Mouse (Mus musculus): Measurements from ENCODE around the gene Ralgapa2.

Gene Ralgapa2

DNA sequence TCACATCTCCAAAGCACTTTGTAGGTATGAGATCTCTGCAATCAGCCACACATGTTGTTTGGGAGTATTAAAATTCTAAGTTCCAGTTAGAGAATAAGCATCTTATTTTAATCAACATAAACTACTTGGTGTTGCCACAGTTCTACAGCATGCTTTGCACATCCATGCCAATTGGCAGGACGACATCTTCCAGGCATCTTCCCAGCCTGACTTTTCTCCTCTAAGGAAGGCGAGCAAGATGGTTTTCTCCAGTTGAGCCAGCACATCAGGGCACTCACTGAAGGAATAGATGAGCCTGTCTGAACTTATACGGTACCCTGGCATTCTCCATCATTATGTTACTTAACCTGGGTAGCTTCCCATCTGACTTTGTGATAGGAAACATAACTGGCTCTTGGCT, 83.4 kb downstream of the Ralgapa2 start:
- DNase-seq (ENCODE audit: low read depth, low spot score): no peak

- peak; percentile 28 for DNase-seq (ENCODE audit: low read depth, low spot score)
Measured at GRCm38 (mm10) chr2:146427380-146427779, 84.8 kb downstream of the Ralgapa2 start.

GRCm38 (mm10) chr2:146426321-146426720, 85.8 kb downstream of the Ralgapa2 start:
- DNase-seq (ENCODE audit: low read depth, low spot score): no peak

DNA sequence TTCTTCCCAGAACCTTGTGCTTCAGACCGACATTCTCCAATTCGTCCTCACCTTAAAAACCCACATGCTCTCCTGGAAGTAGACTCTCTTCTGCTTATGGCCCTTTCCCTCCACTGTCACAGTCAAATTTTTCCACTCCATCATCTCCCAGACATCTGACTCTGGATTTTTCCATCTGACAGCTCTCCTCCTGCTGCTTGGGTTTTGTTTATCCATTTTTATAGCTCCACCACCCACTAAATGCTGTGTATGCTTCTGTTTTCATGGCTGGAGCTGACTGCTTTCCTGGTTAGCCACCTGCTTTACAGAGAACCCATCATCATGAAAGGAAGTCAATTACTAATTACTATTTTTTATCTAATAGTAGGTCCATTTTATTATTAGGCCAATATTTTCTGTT, 86.9 kb downstream of the Ralgapa2 start:
- DNase-seq (ENCODE audit: low read depth, low spot score): peak; percentile 54

DNA sequence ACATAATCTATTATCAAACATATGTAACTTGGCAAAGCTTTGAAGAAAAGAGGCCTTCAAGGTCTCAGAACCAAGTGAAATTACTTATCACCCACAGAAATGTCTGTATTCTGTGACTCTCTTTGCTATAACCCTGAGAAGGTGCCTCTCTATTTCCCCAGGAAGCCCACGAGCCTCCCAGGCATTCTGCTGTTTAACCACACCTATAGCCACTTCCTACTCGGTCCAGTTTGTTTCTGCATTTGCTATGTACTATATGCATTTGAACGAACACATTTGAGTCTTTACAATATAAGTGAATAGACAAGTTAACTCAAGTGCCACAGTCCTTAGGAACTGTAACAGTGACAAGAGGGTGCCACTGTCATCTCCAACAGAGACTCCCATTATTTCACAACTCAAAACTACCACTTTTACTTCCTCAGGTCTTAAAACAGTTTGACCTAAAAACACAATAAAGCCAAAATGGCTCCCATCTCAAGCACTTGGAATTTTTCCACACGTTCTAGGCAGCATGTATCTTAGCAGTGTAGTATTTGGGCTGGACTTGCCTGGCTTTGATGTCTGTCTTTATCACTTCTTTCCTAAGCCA, 88.3 kb downstream of the Ralgapa2 start:
- DNase-seq (ENCODE audit: low read depth, low spot score): no peak

GRCm38 (mm10) chr2:146423032-146423691, 89.0 kb downstream of the Ralgapa2 start:
- DNase-seq (ENCODE audit: low read depth, low spot score): no peak

DNA sequence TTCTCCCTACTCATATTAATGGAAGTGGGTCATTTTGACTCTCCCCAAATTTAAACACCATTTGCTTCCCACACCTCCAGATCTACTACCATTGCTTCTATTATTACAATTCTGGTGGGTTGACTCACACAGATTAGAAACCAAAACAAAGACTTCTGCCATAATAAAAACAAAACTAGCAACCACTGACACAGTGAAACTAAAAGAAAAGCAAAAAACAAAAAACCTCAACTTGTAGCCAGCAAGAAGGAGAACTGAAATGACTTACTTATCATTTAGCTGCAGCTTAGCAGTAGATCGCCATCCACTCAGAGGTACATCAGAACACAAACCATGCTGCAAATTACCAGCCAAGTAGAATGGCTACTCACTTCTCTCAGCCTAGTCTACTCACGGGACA, 95.9 kb downstream of the Ralgapa2 start:
- DNase-seq (ENCODE audit: low read depth, low spot score): no peak

DNA sequence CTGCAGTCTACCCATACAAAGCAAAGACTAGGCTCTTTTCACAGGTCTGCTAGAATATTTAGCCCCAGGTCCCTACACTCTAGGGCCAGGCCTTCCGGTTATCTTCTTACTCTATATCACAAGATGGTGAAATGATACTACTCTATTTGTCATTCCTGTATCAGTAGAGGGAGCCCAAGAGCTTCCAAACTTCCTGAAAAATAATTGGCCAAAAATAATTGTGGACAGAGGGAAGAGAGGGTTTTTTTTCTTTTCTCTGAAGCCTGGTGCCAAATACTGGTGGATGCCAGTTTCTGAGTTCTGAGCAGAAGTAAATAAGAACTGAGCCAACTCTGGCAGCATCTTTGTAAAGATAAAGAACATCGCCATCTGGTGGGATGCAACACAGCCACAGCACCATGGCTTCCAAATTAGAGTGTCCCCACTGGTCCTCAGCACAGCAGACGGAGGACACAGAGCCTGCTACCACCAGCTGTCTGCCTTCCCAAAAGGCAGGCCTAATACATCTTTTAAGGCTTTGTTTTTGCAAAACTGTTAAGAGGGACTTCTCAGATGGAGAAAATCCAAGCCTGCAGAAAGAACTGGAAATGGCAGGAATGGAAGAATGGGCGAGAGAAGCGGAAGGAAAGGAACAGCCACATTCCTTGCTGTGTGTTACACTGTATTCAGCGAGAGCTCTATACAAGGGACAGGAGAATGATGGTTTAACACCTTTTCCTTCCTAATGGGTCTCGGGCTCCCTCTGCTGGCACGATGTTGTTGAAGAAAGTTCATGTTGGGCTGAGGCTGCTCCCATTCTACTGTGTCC, 97.5 kb downstream of the Ralgapa2 start:
- peak; percentile 91 for DNase-seq (ENCODE audit: low read depth, low spot score)

GRCm38 (mm10) chr2:146412733-146413132, 99.4 kb downstream of the Ralgapa2 start:
- no peak for DNase-seq (ENCODE audit: low read depth, low spot score)

- no peak for DNase-seq (ENCODE audit: low read depth, low spot score)
Measured at GRCm38 (mm10) chr2:146411904-146412303, 100.2 kb downstream of the Ralgapa2 start.

DNA sequence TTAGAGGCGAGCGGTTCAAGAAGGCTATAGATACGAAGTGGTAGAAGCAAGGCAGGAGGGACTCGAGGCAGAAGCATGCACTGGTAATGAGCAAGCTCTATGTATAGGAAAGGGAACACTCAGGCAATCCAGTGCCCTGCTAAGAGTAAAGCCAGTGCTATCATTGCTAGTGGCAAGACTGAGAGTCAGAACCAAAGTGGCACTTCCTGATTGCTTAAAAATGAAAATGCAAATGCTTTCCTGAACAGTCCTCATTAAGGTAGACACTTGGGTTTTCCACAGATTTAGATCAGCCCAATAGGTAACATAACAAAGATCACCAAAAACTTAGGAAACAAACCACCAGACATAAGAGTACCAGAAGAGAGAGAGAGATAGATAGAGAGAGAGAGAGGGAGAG, 105.1 kb downstream of the Ralgapa2 start:
- no peak for DNase-seq (ENCODE audit: low read depth, low spot score)

DNA sequence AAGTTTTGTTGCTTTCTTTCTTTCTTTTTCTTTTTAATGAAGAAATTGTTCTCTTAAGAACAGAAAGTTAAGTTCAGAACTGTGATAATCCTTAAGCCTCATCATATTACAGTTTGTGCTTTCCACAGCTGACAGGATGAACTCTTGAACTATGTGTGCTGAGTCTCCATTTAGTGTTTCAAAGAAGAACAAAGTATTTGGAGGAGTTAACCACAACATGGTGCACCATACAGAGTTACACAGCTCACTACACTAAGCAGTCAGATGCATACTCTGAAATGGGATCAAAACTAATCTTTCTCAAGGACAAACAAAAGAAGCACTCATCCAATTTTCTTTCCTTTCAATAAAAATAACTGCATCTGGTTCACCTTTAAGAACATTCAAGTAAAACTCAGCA, 110.6 kb downstream of the Ralgapa2 start:
- DNase-seq (ENCODE audit: low read depth, low spot score): no peak

DNA sequence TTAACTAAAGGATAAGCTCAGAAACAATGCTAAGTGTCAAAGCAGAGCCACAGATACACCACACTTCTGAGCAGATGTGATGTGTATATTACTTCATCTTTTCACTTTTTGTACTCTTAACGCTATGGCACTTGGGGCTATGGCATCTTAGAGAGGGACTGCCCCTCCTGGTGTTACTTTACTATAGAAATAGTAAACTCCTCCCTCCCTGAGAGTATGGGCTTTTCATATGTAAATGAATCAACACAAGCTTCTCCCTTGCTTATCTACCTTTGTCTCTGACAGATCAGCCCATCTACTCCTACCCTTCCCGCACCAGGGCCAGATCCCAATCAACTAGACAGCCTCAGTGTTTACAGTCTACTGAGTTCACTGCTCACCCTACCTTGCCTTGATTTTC, 111.4 kb downstream of the Ralgapa2 start:
- DNase-seq (ENCODE audit: low read depth, low spot score): no peak

DNA sequence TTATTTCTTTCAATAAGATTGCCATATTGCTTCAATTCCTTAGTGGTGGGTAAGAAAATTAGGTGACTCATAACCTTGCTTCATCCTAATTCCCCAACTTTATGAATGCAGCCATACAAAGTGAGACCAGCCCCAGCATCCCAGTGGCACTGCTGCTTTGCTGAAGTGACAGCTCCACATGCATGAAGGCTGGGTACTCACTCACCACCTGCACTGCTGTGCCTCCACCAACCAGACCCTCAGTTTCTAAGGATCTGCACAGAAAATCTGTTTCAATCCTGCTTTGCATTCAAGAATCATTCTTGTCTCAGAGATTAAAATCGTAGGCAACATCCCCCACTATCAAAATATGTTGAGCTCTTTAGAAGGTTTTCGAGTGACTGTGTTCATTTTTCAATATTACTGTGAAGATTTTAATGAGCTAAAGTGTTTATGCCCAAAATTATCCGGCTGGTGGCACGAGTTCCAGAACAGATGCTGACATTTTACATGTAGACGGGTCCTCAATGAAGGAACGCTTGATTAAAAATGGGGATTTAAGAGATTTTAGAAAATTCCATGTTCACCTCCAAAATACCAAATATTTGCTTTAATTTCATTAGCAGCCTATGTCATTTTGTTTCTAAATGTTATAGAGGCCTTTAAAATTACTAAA, 113.8 kb downstream of the Ralgapa2 start:
- peak; percentile 27 for DNase-seq (ENCODE audit: low read depth, low spot score)

DNA sequence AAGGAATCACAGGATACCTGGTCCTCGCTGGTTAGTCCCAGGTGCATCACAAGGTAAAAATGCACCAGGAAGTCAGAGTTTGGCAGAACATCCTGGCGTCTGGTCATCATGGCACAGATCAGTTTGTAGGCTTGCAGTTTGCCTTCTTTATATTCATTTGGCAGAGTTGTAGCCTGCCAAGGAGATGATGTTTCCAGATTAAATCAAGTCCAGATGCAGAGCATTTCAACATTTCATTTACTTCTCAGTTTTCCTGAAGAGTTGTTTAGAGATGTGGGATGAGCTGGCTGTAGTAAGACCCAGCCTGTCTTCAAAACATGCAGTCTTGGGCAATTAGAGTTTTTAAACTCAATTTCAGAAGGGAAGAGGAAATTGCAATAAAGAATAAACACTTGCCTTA, 124.9 kb downstream of the Ralgapa2 start:
- no peak for DNase-seq (ENCODE audit: low read depth, low spot score)

DNA sequence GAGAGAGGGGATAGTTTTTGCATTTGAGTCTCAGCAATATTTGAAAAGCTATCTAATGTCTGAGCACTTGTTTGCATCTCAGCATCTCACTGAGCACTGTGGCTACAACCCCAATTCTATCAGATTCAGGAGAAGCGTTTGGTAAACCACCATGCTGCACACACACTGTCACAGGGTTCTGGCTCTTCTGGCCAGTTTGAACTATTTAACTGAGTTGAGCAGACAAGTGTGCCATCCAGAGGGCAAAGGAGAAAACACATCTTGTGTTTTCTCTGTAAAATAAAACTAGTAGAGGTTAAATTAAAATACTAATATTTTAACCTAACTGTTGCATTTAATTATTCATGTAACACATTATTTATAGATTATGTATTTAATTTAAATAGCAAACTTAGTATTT, 127.6 kb downstream of the Ralgapa2 start:
- DNase-seq (ENCODE audit: low read depth, low spot score): peak; percentile 47

DNA sequence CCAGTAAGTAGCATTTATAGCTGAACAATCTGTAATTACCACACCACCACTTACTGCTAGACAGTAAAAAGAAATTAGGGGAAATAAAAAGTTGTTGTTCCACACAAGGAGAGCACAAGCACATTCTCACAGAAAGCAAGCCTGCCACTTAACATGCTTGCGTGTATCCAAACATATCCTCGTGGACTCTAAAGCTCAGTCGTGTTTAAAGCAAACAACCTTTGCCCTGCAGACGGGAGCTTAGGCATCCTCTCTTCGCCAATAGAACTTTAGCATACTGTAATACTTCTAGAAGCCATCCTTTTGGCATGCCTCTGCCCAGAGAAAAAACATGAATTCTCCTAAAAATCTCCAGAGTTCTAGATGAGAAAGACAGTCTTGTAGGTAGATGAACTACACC, 135.9 kb downstream of the Ralgapa2 start:
- peak; percentile 27 for DNase-seq (ENCODE audit: low read depth, low spot score)

DNA sequence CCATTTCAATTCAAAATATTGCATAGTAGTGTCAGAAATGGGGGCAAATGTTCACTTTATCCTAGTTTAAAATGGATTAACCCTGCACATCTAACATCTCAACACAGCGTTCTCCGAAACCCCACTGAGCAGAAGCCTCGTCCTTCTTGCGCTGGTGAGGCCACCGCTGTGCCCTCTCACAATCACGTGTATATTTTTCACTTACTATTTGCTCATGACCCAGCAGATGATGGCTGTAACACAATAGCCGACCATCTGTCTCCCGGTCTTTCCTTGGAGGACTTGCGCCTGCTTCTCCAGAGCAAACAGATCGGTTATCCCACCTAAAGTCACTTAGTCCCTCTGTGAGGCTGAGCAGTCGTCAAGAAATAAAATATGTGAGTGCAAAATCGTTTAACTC, 146.0 kb downstream of the Ralgapa2 start:
- DNase-seq (ENCODE audit: low read depth, low spot score): peak; percentile 74

- peak; percentile 22 for DNase-seq (ENCODE audit: low read depth, low spot score)
Measured at GRCm38 (mm10) chr2:146365368-146365983, 146.7 kb downstream of the Ralgapa2 start.

- DNase-seq (ENCODE audit: low read depth, low spot score): peak; percentile 96
Measured at GRCm38 (mm10) chr2:146363483-146363882, 148.7 kb downstream of the Ralgapa2 start.

DNA sequence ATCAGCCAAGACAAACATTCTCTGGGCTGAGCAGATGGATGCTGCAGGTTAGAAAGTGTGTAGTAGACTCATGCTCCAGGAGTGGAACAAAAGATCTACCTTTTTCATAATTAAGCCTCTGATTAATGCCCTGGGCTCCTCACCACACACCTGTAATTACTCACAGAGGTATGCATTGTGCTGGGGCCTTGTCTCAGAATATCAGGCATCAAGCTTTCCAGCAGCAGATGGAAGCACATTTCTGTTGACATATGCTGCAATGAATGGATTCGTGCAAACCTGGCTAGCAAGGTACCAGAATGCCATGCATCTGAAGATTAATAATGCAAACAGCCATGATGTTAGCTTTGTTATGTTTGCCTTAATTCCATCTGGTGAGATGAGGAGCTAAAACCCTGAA, 149.2 kb downstream of the Ralgapa2 start:
- DNase-seq (ENCODE audit: low read depth, low spot score): peak; percentile 78

DNA sequence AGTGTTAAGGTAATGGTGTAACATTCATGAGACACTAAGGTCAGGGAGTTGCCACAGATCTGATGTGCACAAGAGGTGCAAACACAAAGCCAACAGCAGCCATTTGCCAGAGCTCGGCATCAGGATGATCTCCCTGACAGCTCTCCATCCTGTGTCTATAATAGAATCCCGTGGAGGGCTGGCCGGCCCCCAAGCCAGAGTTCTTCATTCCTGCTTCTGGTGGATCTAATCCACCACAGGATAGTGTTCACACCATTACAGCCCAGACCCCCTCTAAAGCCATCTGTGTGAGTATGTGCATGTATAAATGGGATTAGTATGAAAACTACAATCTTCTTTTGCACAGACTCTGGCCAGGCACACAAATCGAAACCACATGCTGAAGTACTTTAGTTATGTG, 150.2 kb downstream of the Ralgapa2 start:
- DNase-seq (ENCODE audit: low read depth, low spot score): no peak
